Mouse (Mus musculus) megakaryocyte, embryonic 14.5 days (primary cell): ENCODE measurements around the gene Cldn1. TPM values are rescaled to one million over a fixed set of nuclear protein-coding genes. Genes with fewer than 3 reads are reported as not detected.

Source experiments
- H3K27me3 ChIP-seq: replicated peaks from 2 replicates; pipeline ENCODE3; 2012; ENCODE audit warnings: inconsistent platforms
- H3K36me3 ChIP-seq: replicated peaks from 2 replicates; pipeline ENCODE3; 2012; ENCODE audit warnings: low read length, inconsistent platforms, mixed read lengths
- H3K4me1 ChIP-seq: 2 replicates; pipeline ENCODE4 v1.6.1; 2012; ENCODE audit warnings: inconsistent platforms
- H3K4me3 ChIP-seq: replicated peaks from 2 replicates; pipeline ENCODE3; 2012; ENCODE audit warnings: moderate library complexity, mild to moderate bottlenecking, inconsistent platforms
- H3K9me3 ChIP-seq: 2 replicates; pipeline ENCODE4 v1.6.1; 2012; ENCODE audit warnings: inconsistent platforms
- FLI1 ChIP-seq: IDR thresholded peaks from 2 replicates; pipeline ENCODE4 v1.6.1; 2012; ENCODE audit warnings: low read length, inconsistent platforms, mixed read lengths
- GATA1 ChIP-seq: IDR thresholded peaks from 3 replicates; pipeline ENCODE4 v1.6.1; 2012; ENCODE audit warnings: mixed read lengths, low read length, inconsistent platforms, borderline replicate concordance
- polyA plus RNA-seq: library from polyadenylated mRNA; stranded (reverse); fragments of >175 nt; gene quantifications from 2 replicates; pipeline ENCODE4 v1.2.3, GENCODE M21; 2012; ENCODE audit warnings: low replicate concordance; ENCODE audit not compliant: insufficient read depth

Gene Cldn1
- polyA plus RNA-seq, 1 experiment = not detected

GRCm38 (mm10) chr16:26314815-26315214 is 56.8 kb downstream of the Cldn1 start:
- Histone ChIP-seq H3K9me3 (peaks cover 7% of the 10 kb centered on the region; the same call in 1 of the 2 replicates), H3K4me3 (no peak overlapping the region), H3K36me3 (no peaks in the 10 kb centered on the region), H3K4me1 (no peaks in the 10 kb centered on the region), H3K27me3 (no peaks in the 10 kb centered on the region)
- TF ChIP-seq GATA1 (no peak), FLI1 (no peak)

GRCm38 (mm10) chr16:26309402-26309801 is 62.2 kb downstream of the Cldn1 start:
- Histone ChIP-seq H3K4me3 (no peak overlapping the region), H3K36me3 (no peaks in the 10 kb centered on the region), H3K9me3 (0 out of 2 replicates have a peak, but pooled peaks cover 3% of the 10 kb centered on the region), H3K4me1 (no peaks in the 10 kb centered on the region), H3K27me3 (no peaks in the 10 kb centered on the region)
- TF ChIP-seq GATA1 (no peak), FLI1 (no peak)

Other genes with a start within 250 kb of the Cldn1 start
- not detected in 2 replicates for gene Cldn16, start 91.3 kb upstream of the Cldn1 start, polyA plus RNA-seq
- gene Tmem207, start 154.9 kb upstream of the Cldn1 start, polyA plus RNA-seq = not detected in 2 replicates
- 0.23 TPM in 1 of 2 replicates, not detected in the other for gene Il1rap, start 209.9 kb upstream of the Cldn1 start, polyA plus RNA-seq